Mouse (Mus musculus) gastrocnemius, adult 8-10 months (tissue): ENCODE data around the gene Fam45a. TPM values are rescaled to one million over a fixed set of nuclear protein-coding genes. Genes with fewer than 3 reads are reported as not detected.
"Not testable (repeated sequence)": the region's sequence is repeated elsewhere in the genome, so short reads cannot be mapped to it uniquely, and the experiment has no call there.

Experiments used
- DNase-seq, 2 experiments: peaks; one replicate each; pipeline ENCODE4 v3.0.0; 2022; ENCODE audit warnings: low spot score in 2 of 2
- microRNA-seq: library from miRNA; unstranded; fragments of <30 nt; microRNA quantifications from one replicate; pipeline ENCODE4 v1.2.0, GENCODE M21; 2022
- total RNA-seq, 4 experiments: library from RNA; stranded (reverse); gene quantifications; 2 replicates each; pipeline ENCODE4 v1.2.4; 2022

The Fam45a gene
- total RNA-seq, 4 experiments from 2014 or later = 7.8 to 10.3 (median 9.5) TPM

DNA sequence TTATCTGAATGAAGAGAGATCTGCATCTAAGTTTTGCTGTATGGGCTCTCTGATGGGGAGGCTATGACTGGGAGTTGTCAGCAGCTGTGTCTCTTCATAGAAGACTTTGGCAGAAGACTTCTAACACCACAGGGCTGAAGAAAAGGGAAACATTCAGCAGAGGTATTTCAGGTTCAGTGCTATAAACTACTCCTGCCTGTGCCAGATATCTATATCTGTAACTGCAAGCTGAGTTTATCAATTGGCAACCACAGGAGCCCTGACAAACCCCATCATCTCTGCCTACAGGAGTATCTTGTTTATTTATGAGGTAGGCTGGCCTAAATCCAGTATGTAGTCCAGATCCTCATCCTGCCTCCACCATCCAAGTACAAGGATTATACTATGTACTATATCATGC, 31.9 kb downstream of the Fam45a start:
- no peak for DNase-seq

DNA sequence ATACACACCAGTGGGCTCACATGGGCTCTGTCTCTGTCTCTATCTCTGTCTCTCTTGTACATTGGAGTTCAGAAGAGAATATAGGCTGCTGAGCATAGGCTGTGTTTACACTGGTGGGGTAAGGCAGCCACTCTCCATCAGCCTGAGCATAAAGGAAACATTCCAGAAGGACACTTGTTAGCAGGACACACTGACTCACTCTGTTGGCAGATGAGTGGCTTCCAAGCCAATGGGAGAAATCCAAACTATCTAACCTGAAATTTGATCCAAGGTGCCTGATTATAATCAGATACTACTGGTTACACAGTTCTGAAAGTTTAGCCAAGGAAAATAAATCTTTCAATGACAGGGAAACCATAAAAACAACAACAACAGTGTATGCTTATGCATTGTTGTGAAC, 34.3 kb downstream of the Fam45a start:
- no peak for DNase-seq

- peak; percentile 88 to 92 for DNase-seq
Observed at GRCm38 (mm10) chr19:60860868-60861700, 49.7 kb downstream of the Fam45a start, which contains the start of gene Sfxn4. Sfxn4 (minus strand) TSS chr19:60861479.

GRCm38 (mm10) chr19:60866169-60866568, 54.8 kb downstream of the Fam45a start:
- DNase-seq = not testable (repeated sequence)

GRCm38 (mm10) chr19:60870489-60870888, 59.1 kb downstream of the Fam45a start:
- DNase-seq = no peak

DNA sequence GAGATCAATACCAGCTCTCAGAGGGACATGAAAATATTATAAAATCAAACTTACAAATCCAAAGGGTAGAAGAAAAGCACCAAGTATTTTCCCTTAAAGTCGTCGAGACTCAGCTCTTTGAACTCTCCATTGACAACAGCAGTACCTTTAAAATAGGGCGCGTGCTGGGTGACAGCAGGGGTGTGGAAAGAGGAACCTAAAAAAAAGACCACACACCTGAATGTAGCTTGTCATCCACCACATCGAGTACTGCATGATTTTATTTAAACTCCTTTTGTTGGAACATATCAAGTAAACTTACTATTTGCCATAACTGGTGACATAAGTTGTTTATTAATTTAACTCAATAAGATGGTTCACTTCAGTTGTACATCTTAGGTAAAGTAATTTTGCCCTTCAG, 60.0 kb downstream of the Fam45a start:
- DNase-seq = no peak

GRCm38 (mm10) chr19:60872272-60872671, 60.9 kb downstream of the Fam45a start:
- DNase-seq = no peak

- no peak for DNase-seq
Observed at GRCm38 (mm10) chr19:60873501-60873900, 62.1 kb downstream of the Fam45a start.

- DNase-seq = peak; percentile 96 to 97
Observed at GRCm38 (mm10) chr19:60874064-60874694, 62.8 kb downstream of the Fam45a start, which contains the start of gene Prdx3. Prdx3 (minus strand) TSS chr19:60874556.

GRCm38 (mm10) chr19:60883129-60883528, 71.7 kb downstream of the Fam45a start:
- DNase-seq = no peak

Small RNAs within 50 kb of the gene (microRNA-seq; reads per million reads assigned to microRNA genes)
- not detected for gene mmu-mir-3084-1

Other genes with a start within 250 kb of the Fam45a start
- 10 to 100 TPM; 31.3 to 34.7 (median 32.7) TPM for gene Cacul1, start 230.6 kb upstream of the Fam45a start, total RNA-seq
- gene Nanos1, start 55.6 kb upstream of the Fam45a start, total RNA-seq = under 1 TPM in 1 of 4 experiments, not detected in 3; 0.11 TPM
- gene Eif3a, start 20.9 kb upstream of the Fam45a start, total RNA-seq = 10 to 100 TPM; 73.2 to 97.8 (median 91.5) TPM
- 1 to 10 TPM; 1.9 to 3.1 (median 2.2) TPM for gene Sfxn4, start 49.9 kb downstream of the Fam45a start, total RNA-seq
- 100 to 1,000 TPM; 213 to 249 (median 226) TPM for gene Prdx3, start 63.0 kb downstream of the Fam45a start, total RNA-seq
- gene Grk5, start 78.2 kb downstream of the Fam45a start, total RNA-seq = 1 to 10 TPM; 2.4 to 4.0 (median 2.7) TPM